Mouse (Mus musculus) heart, adult 9 months (tissue): Measurements from ENCODE around the gene Myo1d.
A peak's percentile ranks its signal among the peaks of the same experiment; 100 is the strongest.
"Not testable (repeated sequence)": the region's sequence is repeated elsewhere in the genome, so short reads cannot be mapped to it uniquely, and the experiment has no call there.

ENCODE experiments used
- DNase-seq, 2 experiments: peaks; one replicate each; pipeline ENCODE4 v3.0.0; 2022; ENCODE audit warnings: low spot score in 2 of 2

The Myo1d gene

GRCm38 (mm10) chr11:80482347-80482746 lies 297.5 kb downstream of the Myo1d start:
- no peak for DNase-seq

DNA sequence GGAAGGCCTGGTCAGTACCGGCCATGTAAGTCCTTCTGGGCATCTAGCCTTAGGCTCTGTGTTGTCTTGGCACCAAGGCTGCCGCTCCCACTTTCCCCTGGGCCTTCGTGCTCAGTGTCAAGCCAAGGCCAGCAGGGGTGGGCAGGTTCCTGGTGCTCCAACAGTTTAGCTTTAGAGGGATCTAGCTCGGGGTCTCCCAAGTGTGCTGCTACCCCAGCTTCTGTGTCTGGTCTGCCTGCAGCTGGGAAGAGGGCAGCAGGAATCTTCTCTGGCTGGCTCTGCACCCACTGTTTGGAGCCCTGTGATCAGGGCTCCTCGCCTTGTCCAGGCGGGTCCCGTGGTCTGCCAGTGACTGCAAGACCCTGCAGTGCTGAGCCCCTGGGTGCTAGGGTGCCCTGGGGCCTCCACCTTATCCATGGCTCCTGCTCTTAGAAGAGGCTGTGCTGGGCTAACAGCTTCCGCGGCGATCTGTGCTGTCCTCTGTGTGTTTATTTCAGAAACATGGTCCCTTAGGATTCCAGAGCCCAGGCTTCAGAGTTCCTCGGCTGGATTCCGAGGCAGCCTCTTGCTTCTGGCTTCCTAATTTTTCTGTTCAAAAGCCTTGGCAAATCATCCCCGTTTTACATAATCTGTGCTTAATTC lies 298.3 kb downstream of the Myo1d start:
- no peak for DNase-seq

GRCm38 (mm10) chr11:80479906-80480866 lies 299.6 kb downstream of the Myo1d start:
- no peak for DNase-seq

- DNase-seq, result no peak
Measured at GRCm38 (mm10) chr11:80479425-80479824, 300.4 kb downstream of the Myo1d start.

- no peak for DNase-seq
Measured at GRCm38 (mm10) chr11:80478694-80479412, 301.0 kb downstream of the Myo1d start.

- no peak for DNase-seq
Measured at GRCm38 (mm10) chr11:80477341-80478199, 302.3 kb downstream of the Myo1d start.

GRCm38 (mm10) chr11:80476222-80477189 lies 303.3 kb downstream of the Myo1d start, which contains the start of gene Cdk5r1:
Cdk5r1 (plus strand) TSS chr11:80477023.
- DNase-seq, result peak; percentile 81 to 88

DNA sequence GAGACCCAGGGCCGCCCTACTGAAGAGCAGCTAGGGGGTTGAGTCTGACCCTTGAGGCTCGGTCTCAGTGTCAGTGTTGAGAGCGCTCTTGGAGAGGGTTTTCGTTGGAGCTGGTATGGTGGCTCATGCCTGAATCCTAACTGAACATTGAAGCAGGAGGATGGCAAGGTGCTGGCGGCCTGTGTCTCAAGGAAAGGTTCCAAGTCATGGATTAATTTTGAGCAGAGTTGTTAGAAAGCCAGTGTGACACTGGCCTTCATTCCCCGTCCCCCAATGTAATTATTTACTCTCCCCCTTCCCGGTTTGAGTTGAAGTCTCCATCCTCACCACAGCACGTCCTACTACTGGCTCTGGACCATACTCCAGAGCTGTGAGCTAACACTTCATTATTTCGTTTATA lies 304.3 kb downstream of the Myo1d start:
- no peak for DNase-seq

DNA sequence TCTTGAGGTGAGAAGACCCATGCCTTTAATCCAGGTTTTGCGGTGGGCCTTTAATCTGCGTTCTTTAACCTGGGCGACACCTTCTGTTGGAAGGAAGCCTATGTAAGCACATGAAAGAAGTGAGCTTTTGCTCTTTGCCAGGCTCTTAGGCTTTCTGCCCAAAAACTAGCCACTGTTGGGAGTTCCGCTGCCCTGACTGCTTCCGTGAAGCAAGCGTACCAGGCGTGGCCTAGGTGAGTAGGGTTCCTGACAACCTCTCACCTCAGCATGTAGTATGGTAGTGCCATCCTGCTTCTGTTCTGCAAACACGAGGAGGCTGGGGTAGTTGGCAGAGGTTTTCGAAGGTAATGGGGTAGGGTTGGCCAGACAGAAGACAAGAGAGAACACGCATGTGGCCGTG lies 305.0 kb downstream of the Myo1d start:
- DNase-seq, result no peak

DNA sequence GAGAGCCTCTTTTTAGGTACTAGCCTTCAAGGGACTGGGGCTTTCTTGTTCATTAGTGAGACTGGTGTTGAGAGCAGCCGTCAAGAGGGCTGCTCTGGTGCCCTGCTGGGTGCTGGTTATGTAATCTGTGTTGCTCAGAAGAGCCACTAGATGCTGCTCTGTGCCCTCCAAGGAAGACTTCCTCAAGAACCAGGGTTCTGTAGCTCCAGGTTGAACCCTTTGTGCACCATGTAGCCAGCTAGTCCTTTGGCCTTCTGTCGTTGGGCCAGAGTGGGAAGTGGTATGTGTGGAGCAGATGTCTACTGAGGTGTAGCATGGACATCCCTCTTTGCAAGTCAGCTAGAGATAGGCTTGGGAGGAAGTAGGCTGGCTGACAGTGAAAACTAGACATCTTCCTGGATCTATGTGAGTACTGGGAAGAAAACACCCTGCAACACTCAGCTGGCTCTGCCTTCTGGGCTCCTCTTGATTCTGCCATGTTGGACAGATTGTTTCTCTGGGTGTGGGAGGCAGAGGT lies 305.6 kb downstream of the Myo1d start:
- no peak for DNase-seq

- DNase-seq, result no peak
Measured at GRCm38 (mm10) chr11:80471836-80472605, 307.8 kb downstream of the Myo1d start.

DNA sequence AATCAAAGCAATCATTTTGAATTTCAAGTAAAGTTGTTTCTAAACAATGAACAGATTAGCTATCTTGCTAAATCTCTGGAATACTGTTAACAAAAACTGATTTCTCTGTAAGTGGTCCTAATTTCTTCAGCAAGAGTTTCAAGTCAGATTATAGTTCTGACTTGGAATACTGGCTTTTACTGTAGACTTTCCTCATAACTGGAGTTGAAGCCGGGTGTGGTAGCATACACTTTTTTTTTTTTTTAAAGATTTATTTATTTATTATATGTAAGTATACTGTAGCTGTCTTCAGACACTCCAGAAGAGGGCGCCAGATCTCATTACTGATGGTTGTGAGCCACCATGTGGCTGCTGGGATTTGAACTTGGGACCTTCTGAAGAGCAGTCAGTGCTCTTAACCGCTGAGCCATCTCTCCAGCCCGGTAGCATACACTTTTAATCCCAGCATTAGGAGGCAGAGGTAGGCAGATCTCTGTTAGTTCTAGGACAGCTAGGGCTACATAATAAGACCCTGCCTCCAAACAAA lies 316.2 kb downstream of the Myo1d start:
- not testable (repeated sequence) for DNase-seq

DNA sequence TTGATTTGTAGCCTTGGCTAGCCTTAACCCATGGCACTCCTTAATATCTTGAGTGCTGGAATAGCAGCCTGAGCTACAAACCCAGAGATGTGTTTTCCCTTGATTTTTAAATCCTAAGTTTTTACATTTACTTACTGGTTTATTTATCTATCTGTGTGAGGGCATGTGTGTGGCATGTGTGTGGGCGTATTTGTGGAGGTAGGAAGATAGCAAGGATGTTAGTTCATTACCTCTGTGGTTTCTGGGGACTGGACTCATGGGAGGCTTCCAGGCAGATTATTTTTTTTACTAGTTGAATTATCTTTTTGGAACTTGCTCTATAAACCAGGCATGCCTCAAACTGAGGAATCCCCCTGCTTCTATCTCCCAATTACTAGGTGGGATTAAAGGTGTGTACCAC lies 326.6 kb downstream of the Myo1d start:
- no peak for DNase-seq

GRCm38 (mm10) chr11:80452242-80452641 lies 327.6 kb downstream of the Myo1d start:
- DNase-seq, result no peak

- no peak for DNase-seq
Measured at GRCm38 (mm10) chr11:80449859-80450258, 330.0 kb downstream of the Myo1d start.

DNA sequence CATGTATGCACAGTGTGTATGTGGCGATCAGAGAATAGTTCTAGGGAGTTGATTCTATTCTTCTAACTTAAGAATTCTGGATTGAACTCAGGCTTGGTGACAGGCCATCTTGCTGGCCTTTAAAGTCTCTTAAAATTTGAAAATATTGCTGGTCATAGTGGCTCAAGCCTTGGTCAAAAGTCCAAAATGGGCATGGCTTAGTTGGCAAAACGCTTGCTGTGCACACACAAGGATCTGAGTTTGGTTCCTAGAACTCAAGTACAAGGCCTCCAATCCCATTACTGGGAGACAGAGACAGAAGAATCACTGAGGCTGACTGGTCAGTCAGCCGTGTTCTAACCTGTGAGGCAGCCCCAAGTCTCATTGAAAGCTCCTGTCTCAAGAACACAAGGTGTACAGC lies 332.9 kb downstream of the Myo1d start:
- no peak for DNase-seq
